ENCODE assay signal across 23 mouse cellular contexts in the genomic region with DNA sequence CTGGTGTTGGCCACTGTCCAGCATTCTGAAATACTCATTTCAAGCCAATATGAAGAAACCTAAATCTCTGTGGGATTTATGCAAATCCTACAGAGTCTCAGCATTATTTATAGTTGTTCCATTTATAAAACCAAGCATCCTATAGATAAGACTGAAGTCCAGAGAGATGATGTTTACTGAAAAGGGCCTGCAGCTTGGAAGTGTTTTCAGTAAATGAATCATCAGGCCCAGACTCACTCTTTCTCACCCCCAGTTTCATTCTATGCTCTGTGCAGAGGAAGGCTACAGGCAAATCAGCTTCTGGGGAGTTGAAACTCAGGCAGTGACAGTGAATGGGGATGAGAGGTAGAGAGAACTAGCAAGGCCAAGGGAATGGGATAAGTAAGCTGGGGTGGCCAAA.
DNase-seq lines count a peak whose midpoint lies in the region; ATAC-seq and TF ChIP-seq lines count a peak whose summit lies in the region.
"Had no signal": no experiment of that assay in that cellular context is flagged by ENCODE, and none has a peak within 500 bp of the region (broad histone marks: within the 10 kb centered on the region; RNA-seq: fewer than 3 reads in every experiment).

No protein-coding gene starts in this region.

- peaks cover 14% of the 10 kb centered on the region for H3K4me1 ChIP-seq in cortical plate, adult 2 months (ENCODE audit: control insufficient read depth, insufficient read depth, low read length)
- H3K4me1 ChIP-seq: embryonic facial prominence, embryonic 15.5 days; forebrain, embryonic 10.5 days; forebrain, embryonic 13.5 days had no signal

- peak; percentile 74 for ATAC-seq in frontal cortex, adult (ENCODE audit: low TSS enrichment)
- ATAC-seq: CD4-positive, CD25-positive, alpha-beta regulatory T cell, adult 4 months; forebrain, embryonic 13.5 days; forebrain, embryonic 15.5 days; forebrain, postnatal 0 days had no signal

- TF ChIP-seq CTCF in cortical plate, adult 2 months (IDR thresholded peaks at IDR 0.05; ENCODE audit: extremely low read depth, insufficient read depth, low read length) = no peak

- intact Hi-C loops in heart, postnatal 10 days (cut with DNase I) = no loop called here

- no peak for TF ChIP-seq POLR2A in cortical plate, adult 2 months (IDR thresholded peaks at IDR 0.05; ENCODE audit: extremely low read depth, insufficient read depth, low read length)

- H3K27ac ChIP-seq in cortical plate, adult 2 months (ENCODE audit: insufficient read depth, low read length) = 0 out of 2 replicates have a peak overlapping the region, but pooled peaks have one; percentile 43
- H3K27ac ChIP-seq: embryonic facial prominence, embryonic 13.5 days; embryonic facial prominence, embryonic 15.5 days; forebrain, embryonic 10.5 days; forebrain, embryonic 13.5 days; forebrain, embryonic 15.5 days had no signal

- DNase-seq in frontal cortex, postnatal 36 days (ENCODE audit: low spot score in 2 of 2) = no peak
- peak; percentile 41 for DNase-seq in NIH3T3 (ENCODE audit: low read depth)
- no peak for DNase-seq in heart, postnatal 10 days
- DNase-seq: adrenal gland, adult 2 months; adrenal gland, postnatal 10 days; adrenal gland, postnatal 25 days; B cell, adult 2 months; cerebellum, adult 11-12 months; cerebellum, adult 2 months; cerebellum, adult 9-10 months; cerebellum, postnatal 10 days; cerebellum, postnatal 25 days; embryo, embryonic 11 days; forebrain, postnatal 0 days had no signal

- H3K4me3 ChIP-seq in cortical plate, adult 2 months (ENCODE audit: insufficient read depth, low read length) = no peak overlapping the region
- H3K4me3 ChIP-seq: embryonic facial prominence, embryonic 13.5 days; embryonic facial prominence, embryonic 15.5 days; erythroblast, embryonic 14.5 days; forebrain, embryonic 10.5 days; forebrain, embryonic 13.5 days; forebrain, embryonic 15.5 days had no signal
